Mouse (Mus musculus) stomach, embryonic 15.5 days (tissue): ENCODE measurements around the gene Ankub1. TPM values are rescaled to one million over a fixed set of nuclear protein-coding genes. Genes with fewer than 3 reads are reported as not detected.

Source experiments
- ATAC-seq: fragments of 200-750 bp; cut with Nextera tagmentation; 2 replicates; pipeline ENCODE4 v1.8.0; 2017; ENCODE audit warnings: low read depth, moderate number of reproducible peaks, moderate TSS enrichment; ENCODE audit not compliant: insufficient read depth, low FRiP score
- H3K27ac ChIP-seq: fragments of 300-500 bp; sonication (generic); 2 replicates; pipeline ENCODE4 v1.5.1; 2015; ENCODE audit warnings: mild to moderate bottlenecking, inconsistent platforms
- H3K27me3 ChIP-seq: fragments of 300-500 bp; sonication (generic); replicated peaks from 2 replicates; pipeline ENCODE4 v1.6.1; 2015; ENCODE audit warnings: inconsistent platforms
- H3K36me3 ChIP-seq: fragments of 300-500 bp; sonication (generic); 2 replicates; pipeline ENCODE4 v1.6.1; 2015; ENCODE audit warnings: inconsistent platforms
- H3K4me1 ChIP-seq: fragments of 300-500 bp; sonication (generic); 2 replicates; pipeline ENCODE4 v1.6.1; 2015; ENCODE audit warnings: inconsistent platforms
- H3K4me2 ChIP-seq: fragments of 300-500 bp; sonication (generic); 2 replicates; pipeline ENCODE4 v1.6.1; 2015; ENCODE audit warnings: mild to moderate bottlenecking, inconsistent platforms
- H3K4me3 ChIP-seq: fragments of 300-500 bp; sonication (generic); replicated peaks from 2 replicates; pipeline ENCODE4 v1.5.1; 2015; ENCODE audit warnings: inconsistent platforms
- H3K9ac ChIP-seq: fragments of 300-500 bp; sonication (generic); 2 replicates; pipeline ENCODE4 v1.6.1; 2015; ENCODE audit warnings: inconsistent platforms
- H3K9me3 ChIP-seq: fragments of 300-500 bp; sonication (generic); 2 replicates; pipeline ENCODE4 v1.6.1; 2016; ENCODE audit warnings: inconsistent platforms
- WGBS: fragments of 180-500 bp; shearing (Covaris S2); methylation state at CpG from one replicate; pipeline ENCODE4 v1.1.7; 2015; 5-methylcytosine and 5-hydroxymethylcytosine counted together
- polyA plus RNA-seq: library from polyadenylated mRNA; unstranded; fragments of >200 nt; fragmentation: Nextera tagmentation; extraction: Ambion mirVana; gene quantifications from 2 replicates; pipeline ENCODE4 v1.2.1, GENCODE M21; 2015

Ankub1 gene
- polyA plus RNA-seq = not detected in 2 replicates

DNA sequence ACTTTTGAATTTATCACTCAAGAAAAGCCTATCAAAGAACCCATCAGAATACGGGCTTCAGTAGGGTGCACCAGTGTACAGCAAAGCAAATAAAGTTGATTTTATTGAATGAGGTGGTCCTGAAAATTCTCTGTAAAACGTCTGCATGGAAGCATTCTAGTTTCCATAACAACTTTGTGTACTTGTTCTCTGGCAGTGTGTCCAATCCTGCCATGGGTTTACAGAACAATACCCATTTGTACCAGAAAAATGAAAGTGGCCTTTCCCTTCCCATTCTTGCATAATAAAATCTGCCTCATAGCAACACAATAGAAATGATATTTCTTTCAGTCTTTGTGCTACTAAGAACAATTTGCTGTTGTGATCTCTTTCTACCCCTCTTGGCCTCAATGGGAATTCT lies at the start of gene Ankub1:
Ankub1 (minus strand) TSS at position 81 of the 400 bp plus-strand sequence.
- no peaks in the 10 kb centered on the region for H3K36me3 ChIP-seq
- no peak within 1 kb of the TSS for H3K4me3 ChIP-seq
- no peaks in the 10 kb centered on the region for H3K27me3 ChIP-seq
- WGBS = 59% methylated on average over 2 of the region's 2 CpGs
- H3K4me1 ChIP-seq = no peaks in the 10 kb centered on the region
- ATAC-seq = no peak
- no peak within 1 kb of the TSS for H3K27ac ChIP-seq
- H3K9ac ChIP-seq = no peak within 1 kb of the TSS
- no peak within 1 kb of the TSS for H3K4me2 ChIP-seq
- H3K9me3 ChIP-seq = no peaks in the 10 kb centered on the region

DNA sequence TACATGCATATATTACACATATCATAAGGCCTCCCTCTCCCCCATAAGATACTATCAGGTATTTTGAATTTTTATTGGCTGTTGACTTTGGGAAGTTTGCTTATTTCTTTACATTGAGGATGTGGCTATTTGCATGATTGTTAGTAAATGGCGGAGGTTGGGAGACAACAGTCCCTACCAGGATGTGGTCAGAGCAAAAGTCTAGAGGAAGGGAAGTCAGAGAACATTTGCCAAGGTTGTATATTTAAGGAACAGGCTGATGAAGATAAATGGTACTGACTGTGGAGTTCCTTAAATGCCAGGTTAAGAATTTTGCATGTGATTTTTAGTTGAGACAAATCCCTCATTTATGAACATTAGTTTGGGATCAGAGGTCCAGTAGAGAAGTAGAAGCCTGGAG lies 47.2 kb upstream of the Ankub1 start:
- H3K9ac ChIP-seq = no peak overlapping the region

DNA sequence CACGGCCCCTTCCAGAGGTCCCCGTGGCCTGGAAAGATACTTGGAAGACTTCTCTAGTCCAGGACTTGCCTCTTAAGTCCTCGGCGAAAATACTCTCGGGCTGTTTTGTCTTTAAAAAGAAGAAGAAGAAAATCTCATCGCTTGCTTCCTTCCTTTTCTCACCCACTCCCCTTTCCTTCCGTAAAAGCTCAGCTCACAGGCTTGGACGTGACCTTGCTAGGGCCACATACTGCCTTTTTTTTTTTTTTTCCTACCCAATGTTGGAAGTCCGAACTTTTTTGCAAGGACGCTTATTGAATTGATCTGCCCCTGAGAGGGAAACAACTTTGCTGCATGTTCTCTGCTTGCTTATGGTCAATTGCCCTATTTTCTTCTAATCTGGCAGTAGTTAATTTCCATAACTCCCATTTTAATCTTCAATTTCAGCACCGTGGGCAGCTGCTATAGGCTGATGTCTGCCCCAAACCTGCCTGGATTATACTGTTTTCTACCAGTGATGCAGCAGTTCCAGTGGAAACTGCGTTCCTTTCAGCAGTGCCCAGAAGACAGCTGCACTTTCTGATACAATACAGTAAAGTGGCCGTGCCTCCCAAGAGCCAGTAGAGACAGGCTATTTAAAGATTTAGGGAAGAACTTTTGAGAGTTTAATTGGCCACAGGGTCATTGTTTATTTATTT lies 44.0 kb upstream of the Ankub1 start:
- Histone ChIP-seq H3K27me3 (no peaks in the 10 kb centered on the region), H3K4me1 (0 out of 2 replicates have a peak, but pooled peaks cover 2% of the 10 kb centered on the region), H3K4me3 (peak overlapping the region; percentile 90), H3K27ac (peak overlapping the region; percentile 97), H3K9me3 (no peaks in the 10 kb centered on the region), H3K4me2 (peak overlapping the region; percentile 70), H3K36me3 (no peaks in the 10 kb centered on the region), H3K9ac (peak overlapping the region; percentile 71)
- WGBS = 1% methylated on average over 13 of the region's 13 CpGs
- ATAC-seq = no peak

More for the DNA sequence above, 47.2 kb upstream of the Ankub1 start:
- no peaks in the 10 kb centered on the region for H3K36me3 ChIP-seq
- 77% methylated on average over 1 of the region's 1 CpGs for WGBS
- no peak overlapping the region for H3K27ac ChIP-seq
- H3K27me3 ChIP-seq = no peaks in the 10 kb centered on the region
- H3K4me2 ChIP-seq = no peak overlapping the region
- H3K4me3 ChIP-seq = no peak overlapping the region
- 0 out of 2 replicates have a peak, but pooled peaks cover 2% of the 10 kb centered on the region for H3K4me1 ChIP-seq
- H3K9me3 ChIP-seq = no peaks in the 10 kb centered on the region
- no peak for ATAC-seq

DNA sequence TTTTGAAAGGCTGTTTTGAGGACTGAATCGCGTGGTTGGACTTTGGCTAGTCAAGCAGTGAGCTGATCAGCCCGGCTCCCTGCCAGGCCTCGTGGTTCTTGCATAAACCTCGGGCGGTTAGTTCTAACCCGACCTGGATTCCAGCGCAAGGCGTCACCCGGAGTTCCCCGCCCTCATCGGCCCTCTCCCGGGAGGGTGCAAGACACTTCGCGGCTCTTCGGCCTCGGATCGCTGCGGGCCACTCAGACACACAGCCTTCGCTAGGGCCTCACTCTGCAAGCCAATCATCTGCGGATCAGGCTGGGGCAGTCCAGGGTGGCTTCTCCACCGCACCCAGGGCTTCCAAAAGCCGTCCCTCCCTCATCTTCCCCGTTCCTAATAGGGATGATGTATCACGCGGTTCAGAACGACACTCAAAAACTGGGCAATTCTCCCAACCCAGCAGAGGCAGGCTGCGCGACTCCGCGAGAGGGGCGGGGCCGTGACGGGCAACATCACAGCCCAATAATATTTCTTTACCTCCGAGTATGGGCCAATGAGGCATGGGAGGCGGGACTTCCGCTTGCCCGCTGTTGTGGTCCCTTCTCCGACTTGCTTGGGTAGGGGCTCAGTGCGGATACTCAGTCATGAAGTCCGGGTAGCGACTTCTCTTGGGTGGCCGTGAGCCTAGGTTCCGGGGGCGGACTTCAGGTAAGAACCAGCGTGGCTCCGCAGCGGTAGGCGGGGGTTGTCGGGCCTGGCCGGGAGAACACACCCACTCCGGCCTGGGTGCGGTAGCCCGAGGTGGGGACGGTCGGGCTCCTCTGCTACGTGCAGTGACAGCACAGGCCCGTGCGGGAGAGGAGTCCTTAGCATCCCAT lies 43.1 kb upstream of the Ankub1 start, which contains the start of gene Rnf13:
Rnf13 (plus strand) TSS at position 552 of the 860 bp plus-strand sequence.
- H3K27ac ChIP-seq = peak within 1 kb of the TSS; percentile 97
- H3K36me3 ChIP-seq = no peaks in the 10 kb centered on the region
- H3K9ac ChIP-seq = peak within 1 kb of the TSS; percentile 71
- H3K4me1 ChIP-seq = 0 out of 2 replicates have a peak, but pooled peaks cover 2% of the 10 kb centered on the region
- H3K4me2 ChIP-seq = peak within 1 kb of the TSS; percentile 70
- peak within 1 kb of the TSS; percentile 90 for H3K4me3 ChIP-seq
- ATAC-seq = peak; percentile 98
- WGBS = under 1% methylated on average over 59 of the region's 59 CpGs
- H3K27me3 ChIP-seq = no peaks in the 10 kb centered on the region
- H3K9me3 ChIP-seq = no peaks in the 10 kb centered on the region

DNA sequence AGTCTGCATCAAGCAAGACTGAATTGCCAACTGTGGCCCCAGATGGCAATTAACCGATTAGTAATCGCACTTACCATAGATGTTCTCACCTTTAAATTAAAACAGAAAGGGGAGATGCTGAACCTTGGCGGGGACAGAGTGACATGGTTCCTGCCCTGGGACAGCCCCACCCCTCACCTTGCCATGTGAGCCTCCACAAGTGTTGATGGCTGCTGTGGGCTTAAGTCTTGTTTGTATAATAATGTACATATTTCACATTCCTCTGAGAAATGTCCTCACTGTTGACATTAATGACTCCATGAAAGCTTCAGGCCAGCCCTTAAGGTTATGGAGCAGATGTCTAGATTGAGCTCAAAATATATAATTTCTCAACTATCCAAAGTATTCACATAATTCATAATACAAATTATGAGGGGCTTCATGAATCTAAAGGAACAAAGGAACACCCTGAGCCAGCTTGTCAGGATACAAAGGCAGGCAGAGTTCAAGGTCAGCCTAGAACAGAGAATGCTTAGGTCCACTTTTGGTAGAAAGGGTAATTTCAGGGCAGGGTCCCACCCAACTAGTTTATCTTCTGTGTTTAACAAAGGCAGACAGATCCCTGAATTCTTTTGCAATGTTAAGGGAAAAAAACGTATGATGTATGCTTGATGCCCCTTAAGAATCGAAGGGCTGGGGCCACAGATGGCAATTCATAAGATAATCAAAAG lies 39.8 kb upstream of the Ankub1 start:
- no peaks in the 10 kb centered on the region for H3K9me3 ChIP-seq
- no peak overlapping the region for H3K27ac ChIP-seq
- H3K27me3 ChIP-seq = no peaks in the 10 kb centered on the region
- no peaks in the 10 kb centered on the region for H3K36me3 ChIP-seq
- H3K9ac ChIP-seq = no peak overlapping the region
- ATAC-seq = no peak
- H3K4me2 ChIP-seq = no peak overlapping the region
- 65% methylated on average over 5 of the region's 5 CpGs for WGBS
- H3K4me3 ChIP-seq = no peak overlapping the region
- 0 out of 2 replicates have a peak, but pooled peaks cover 2% of the 10 kb centered on the region for H3K4me1 ChIP-seq

DNA sequence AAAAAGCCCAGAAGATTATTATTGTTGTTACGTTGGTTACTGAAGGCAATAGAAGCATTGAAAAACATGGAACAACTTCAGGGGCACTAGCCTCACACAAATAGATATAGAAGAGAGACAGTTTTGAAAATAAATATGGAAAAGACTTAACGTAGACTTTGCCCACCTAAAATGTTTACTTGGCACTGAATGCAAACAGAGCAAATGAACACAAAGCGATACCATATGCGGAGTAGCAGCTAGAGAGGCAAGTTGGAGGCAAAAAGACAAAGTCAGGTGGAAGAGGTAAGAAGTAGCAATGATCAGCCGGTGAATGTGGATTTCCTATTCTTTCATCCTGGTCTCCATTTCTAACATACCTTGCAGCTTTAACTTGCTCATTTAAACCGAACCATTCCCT lies 21.6 kb upstream of the Ankub1 start:
- WGBS = 78% methylated on average over 6 of the region's 6 CpGs
- no peak overlapping the region for H3K9ac ChIP-seq
- H3K4me2 ChIP-seq = no peak overlapping the region
- no peaks in the 10 kb centered on the region for H3K4me1 ChIP-seq
- H3K27ac ChIP-seq = no peak overlapping the region
- H3K36me3 ChIP-seq = no peaks in the 10 kb centered on the region
- ATAC-seq = no peak
- no peaks in the 10 kb centered on the region for H3K27me3 ChIP-seq
- H3K9me3 ChIP-seq = no peaks in the 10 kb centered on the region
- H3K4me3 ChIP-seq = no peak overlapping the region

DNA sequence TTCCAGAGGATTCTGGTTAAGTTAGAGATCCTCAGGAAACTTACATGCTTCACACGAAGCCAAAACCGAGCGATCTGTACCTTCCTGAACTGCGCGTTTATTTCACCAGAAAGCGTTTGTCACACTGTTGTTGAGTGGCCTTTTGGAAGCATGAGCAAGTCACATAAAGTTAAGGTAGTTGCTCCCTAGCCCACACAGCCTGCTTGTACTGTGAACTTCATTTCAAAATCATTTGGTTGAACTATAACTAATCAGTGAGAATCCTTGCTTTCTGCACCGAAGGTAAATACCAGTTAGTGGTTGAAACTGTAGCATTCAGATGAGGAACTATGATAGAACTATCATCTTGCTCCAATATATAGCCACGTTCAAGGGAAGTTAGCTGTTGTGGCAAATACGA lies 4.2 kb upstream of the Ankub1 start:
- WGBS = 88% methylated on average over 9 of the region's 9 CpGs
- no peak for ATAC-seq
- H3K4me2 ChIP-seq = no peak overlapping the region
- no peaks in the 10 kb centered on the region for H3K4me1 ChIP-seq
- no peak overlapping the region for H3K9ac ChIP-seq
- no peak overlapping the region for H3K27ac ChIP-seq
- H3K27me3 ChIP-seq = no peaks in the 10 kb centered on the region
- no peaks in the 10 kb centered on the region for H3K36me3 ChIP-seq
- no peaks in the 10 kb centered on the region for H3K9me3 ChIP-seq
- H3K4me3 ChIP-seq = no peak overlapping the region

DNA sequence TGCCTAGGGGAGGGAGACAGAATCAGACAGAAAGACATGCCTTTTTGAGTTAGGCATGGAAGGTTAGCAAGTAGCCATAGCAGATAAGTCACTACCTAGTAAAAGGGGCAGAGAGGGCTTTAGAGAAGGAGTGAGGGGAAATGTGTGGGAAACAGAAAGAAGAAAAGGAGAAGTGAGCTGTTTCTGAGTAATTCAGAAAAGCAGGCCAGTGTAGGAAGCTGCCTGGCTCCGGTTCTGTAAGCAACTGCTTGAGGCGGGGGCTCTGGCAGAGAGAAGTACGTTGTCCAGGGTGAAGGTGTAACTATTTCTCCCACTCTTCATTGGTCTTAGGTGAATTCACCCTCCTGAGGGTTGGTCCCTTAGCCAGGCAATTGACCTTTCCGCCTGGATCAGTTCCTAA lies 3.6 kb upstream of the Ankub1 start:
- Histone ChIP-seq H3K27ac (no peak overlapping the region), H3K36me3 (no peaks in the 10 kb centered on the region), H3K4me2 (no peak overlapping the region), H3K9ac (no peak overlapping the region), H3K9me3 (no peaks in the 10 kb centered on the region), H3K27me3 (no peaks in the 10 kb centered on the region), H3K4me3 (no peak overlapping the region), H3K4me1 (no peaks in the 10 kb centered on the region)
- ATAC-seq = no peak
- WGBS = 85% methylated on average over 4 of the region's 4 CpGs

DNA sequence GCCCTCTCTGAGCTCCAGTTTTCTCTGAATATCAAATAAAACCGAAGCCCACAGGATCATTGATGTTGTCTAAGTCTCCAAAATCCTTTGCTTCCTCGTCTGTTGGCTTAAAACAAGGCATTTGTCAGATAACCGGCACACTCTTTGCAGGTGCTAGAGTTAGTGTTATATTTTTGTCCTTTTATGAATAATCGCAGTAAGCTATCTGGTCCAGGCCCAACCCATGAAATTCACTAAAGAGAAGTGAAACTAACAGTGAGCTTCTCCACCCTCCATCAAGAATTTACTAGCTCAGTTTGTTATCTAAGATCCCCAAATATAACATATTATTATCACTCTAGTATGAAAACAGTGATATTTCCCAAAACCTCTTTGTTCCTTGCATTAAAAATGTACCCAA lies 827 bp downstream of the Ankub1 start:
- no peak for ATAC-seq
- no peak overlapping the region for H3K4me2 ChIP-seq
- H3K9me3 ChIP-seq = no peaks in the 10 kb centered on the region
- no peak overlapping the region for H3K4me3 ChIP-seq
- no peaks in the 10 kb centered on the region for H3K36me3 ChIP-seq
- no peak overlapping the region for H3K27ac ChIP-seq
- no peak overlapping the region for H3K9ac ChIP-seq
- no peaks in the 10 kb centered on the region for H3K27me3 ChIP-seq
- WGBS = 77% methylated on average over 4 of the region's 4 CpGs
- no peaks in the 10 kb centered on the region for H3K4me1 ChIP-seq

DNA sequence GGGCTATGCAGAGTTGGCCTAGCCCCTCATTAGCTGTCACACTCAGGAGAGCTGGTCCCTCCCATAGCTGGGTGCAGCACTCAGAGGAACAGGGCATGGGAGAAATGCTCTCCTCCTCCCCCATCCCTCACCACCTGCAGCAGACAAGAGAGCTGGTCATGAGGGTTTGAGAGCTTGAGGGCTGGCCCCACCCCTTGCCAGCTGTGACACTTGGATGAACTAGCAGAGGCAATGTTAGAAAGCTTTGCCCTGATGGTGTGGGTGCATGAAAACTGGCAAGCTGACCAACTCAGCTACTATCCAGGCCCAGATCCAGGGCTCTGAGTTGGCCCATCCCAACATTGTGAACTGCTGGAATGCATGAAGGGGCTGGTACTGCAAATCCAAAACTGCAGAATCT lies 14.8 kb downstream of the Ankub1 start:
- H3K9me3 ChIP-seq = no peaks in the 10 kb centered on the region
- H3K9ac ChIP-seq = no peak overlapping the region
- ATAC-seq = no peak
- no peaks in the 10 kb centered on the region for H3K36me3 ChIP-seq
- no peak overlapping the region for H3K4me3 ChIP-seq
- no peaks in the 10 kb centered on the region for H3K4me1 ChIP-seq
- H3K27ac ChIP-seq = no peak overlapping the region
- H3K27me3 ChIP-seq = no peaks in the 10 kb centered on the region
- no peak overlapping the region for H3K4me2 ChIP-seq

DNA sequence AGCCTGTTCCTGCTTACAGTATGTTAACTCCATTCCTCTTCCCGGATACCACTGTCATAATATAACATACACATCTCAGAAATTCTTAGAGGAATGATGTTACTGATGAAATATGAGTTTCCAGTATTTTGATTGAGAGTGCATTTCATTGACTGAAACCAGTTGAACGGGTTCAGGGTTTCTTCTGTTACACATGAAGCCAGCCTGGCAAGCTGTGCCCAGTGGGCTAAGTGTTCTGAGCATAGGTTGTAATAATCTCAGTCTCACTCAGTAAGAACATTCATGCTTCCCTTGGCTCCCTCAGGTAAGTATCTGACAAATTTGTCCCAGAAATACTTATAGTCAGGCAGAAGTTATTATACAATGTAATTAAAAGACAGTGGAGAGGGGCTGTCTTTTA lies 18.5 kb downstream of the Ankub1 start:
- no peaks in the 10 kb centered on the region for H3K27me3 ChIP-seq
- no peaks in the 10 kb centered on the region for H3K36me3 ChIP-seq
- H3K27ac ChIP-seq = no peak overlapping the region
- H3K9ac ChIP-seq = no peak overlapping the region
- H3K4me1 ChIP-seq = no peaks in the 10 kb centered on the region
- ATAC-seq = no peak
- H3K9me3 ChIP-seq = no peaks in the 10 kb centered on the region
- 66% methylated on average over 2 of the region's 2 CpGs for WGBS
- no peak overlapping the region for H3K4me2 ChIP-seq
- no peak overlapping the region for H3K4me3 ChIP-seq

DNA sequence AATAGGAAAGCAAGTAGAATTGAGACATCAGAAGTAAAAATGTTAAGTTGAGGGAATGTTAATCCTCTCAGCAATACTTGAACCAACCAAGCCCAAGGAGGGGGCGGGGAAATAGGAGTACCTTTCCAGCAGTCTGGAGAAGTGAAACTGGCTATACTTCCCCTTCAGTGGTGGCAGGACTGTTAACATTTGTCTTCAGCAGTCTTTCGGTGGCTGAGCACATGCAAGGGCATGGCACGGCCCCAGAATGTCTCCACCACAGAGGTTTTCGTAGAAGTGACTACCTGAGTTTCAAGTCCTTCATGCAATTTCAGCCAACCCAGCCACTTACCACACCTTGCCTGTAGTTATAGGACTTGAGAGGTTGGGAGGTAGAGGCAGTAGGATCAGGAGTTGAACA lies 19.0 kb downstream of the Ankub1 start:
- WGBS = 89% methylated on average over 4 of the region's 4 CpGs
- H3K4me3 ChIP-seq = no peak overlapping the region

More for the DNA sequence above, 19.0 kb downstream of the Ankub1 start:
- no peaks in the 10 kb centered on the region for H3K9me3 ChIP-seq
- no peaks in the 10 kb centered on the region for H3K27me3 ChIP-seq
- H3K27ac ChIP-seq = no peak overlapping the region
- no peak overlapping the region for H3K4me2 ChIP-seq
- no peaks in the 10 kb centered on the region for H3K36me3 ChIP-seq
- no peak overlapping the region for H3K9ac ChIP-seq
- H3K4me1 ChIP-seq = no peaks in the 10 kb centered on the region
- no peak for ATAC-seq
